Mouse (Mus musculus): ENCODE data around the gene Acvr2b. TPM values are rescaled to one million over a fixed set of nuclear protein-coding genes. Genes with fewer than 3 reads are reported as not detected.
"Not testable (repeated sequence)": the region's sequence is repeated elsewhere in the genome, so short reads cannot be mapped to it uniquely, and the experiment has no call there.

The Acvr2b gene
- 10 to 100 TPM; 10.6 to 14.9 (median 13.3) TPM for total RNA-seq (2022)

GRCm38 (mm10) chr9:119401801-119402214, at the start of gene Acvr2b:
Gene Acvr2b (plus strand): TSS chr9:119402118.
- peak; percentile 89 to 91 for DNase-seq (ENCODE audit: low spot score in 2 of 2)

- no peak for DNase-seq (ENCODE audit: low spot score in 2 of 2)
Measured at GRCm38 (mm10) chr9:119353926-119354325, 48.0 kb upstream of the Acvr2b start.

GRCm38 (mm10) chr9:119355943-119356342, 46.0 kb upstream of the Acvr2b start:
- no peak for DNase-seq (ENCODE audit: low spot score in 2 of 2)

GRCm38 (mm10) chr9:119357331-119358057, 44.4 kb upstream of the Acvr2b start, which contains the start of gene Xylb:
Gene Xylb (plus strand): TSS chr9:119357381.
- peak; percentile 81 to 86 for DNase-seq (ENCODE audit: low spot score in 2 of 2)

- no peak for DNase-seq (ENCODE audit: low spot score in 2 of 2)
Measured at GRCm38 (mm10) chr9:119358058-119358429, 43.9 kb upstream of the Acvr2b start.

- no peak for DNase-seq (ENCODE audit: low spot score in 2 of 2)
Measured at GRCm38 (mm10) chr9:119361416-119361815, 40.5 kb upstream of the Acvr2b start.

- DNase-seq (ENCODE audit: low spot score in 2 of 2) = no peak
Measured at GRCm38 (mm10) chr9:119363229-119363628, 38.7 kb upstream of the Acvr2b start.

- DNase-seq (ENCODE audit: low spot score in 2 of 2) = no peak
Measured at GRCm38 (mm10) chr9:119365284-119365683, 36.6 kb upstream of the Acvr2b start, which contains the start of gene Slc22a14. Gene Slc22a14 (minus strand): TSS chr9:119365553.

- DNase-seq (ENCODE audit: low spot score in 2 of 2) = no peak
Measured at GRCm38 (mm10) chr9:119368367-119368766, 33.6 kb upstream of the Acvr2b start.

GRCm38 (mm10) chr9:119370770-119371169, 31.1 kb upstream of the Acvr2b start:
- DNase-seq (ENCODE audit: low spot score in 2 of 2) = not testable (repeated sequence)

- DNase-seq (ENCODE audit: low spot score in 2 of 2) = no peak
Measured at GRCm38 (mm10) chr9:119371251-119371650, 30.7 kb upstream of the Acvr2b start.

GRCm38 (mm10) chr9:119375008-119375407, 26.9 kb upstream of the Acvr2b start:
- no peak for DNase-seq (ENCODE audit: low spot score in 2 of 2)

GRCm38 (mm10) chr9:119375556-119375955, 26.4 kb upstream of the Acvr2b start:
- DNase-seq (ENCODE audit: low spot score in 2 of 2) = no peak

GRCm38 (mm10) chr9:119378231-119378630, 23.7 kb upstream of the Acvr2b start:
- no peak for DNase-seq (ENCODE audit: low spot score in 2 of 2)

- DNase-seq (ENCODE audit: low spot score in 2 of 2) = peak; percentile 21 to 29
Measured at GRCm38 (mm10) chr9:119382603-119383002, 19.3 kb upstream of the Acvr2b start.

GRCm38 (mm10) chr9:119388956-119389355, 13.0 kb upstream of the Acvr2b start:
- DNase-seq (ENCODE audit: low spot score in 2 of 2) = no peak

GRCm38 (mm10) chr9:119390214-119390613, 11.7 kb upstream of the Acvr2b start:
- DNase-seq (ENCODE audit: low spot score in 2 of 2) = no peak

GRCm38 (mm10) chr9:119394808-119395207, 7.1 kb upstream of the Acvr2b start:
- DNase-seq (ENCODE audit: low spot score in 2 of 2) = no peak

- DNase-seq (ENCODE audit: low spot score in 2 of 2) = peak in 1 of 2 experiments; percentile 38
Measured at GRCm38 (mm10) chr9:119401351-119401750, 567 bp upstream of the Acvr2b start.

- DNase-seq (ENCODE audit: low spot score in 2 of 2) = peak in 1 of 2 experiments; percentile 37
Measured at GRCm38 (mm10) chr9:119402253-119403235, 626 bp downstream of the Acvr2b start.

GRCm38 (mm10) chr9:119403236-119403641, 1.3 kb downstream of the Acvr2b start:
- DNase-seq (ENCODE audit: low spot score in 2 of 2) = peak; percentile 18 to 22

- DNase-seq (ENCODE audit: low spot score in 2 of 2) = no peak
Measured at GRCm38 (mm10) chr9:119404090-119404489, 2.2 kb downstream of the Acvr2b start.

Measured in layer of hippocampus, adult 8-10 months (tissue).